Mouse (Mus musculus) right cerebral cortex, postnatal 4 days (tissue): Measurements from ENCODE around the gene Dhh.

ENCODE experiments used
- DNase-seq: peaks from one replicate; pipeline ENCODE4 v3.0.0-alpha.2; 2022

The Dhh gene

DNA sequence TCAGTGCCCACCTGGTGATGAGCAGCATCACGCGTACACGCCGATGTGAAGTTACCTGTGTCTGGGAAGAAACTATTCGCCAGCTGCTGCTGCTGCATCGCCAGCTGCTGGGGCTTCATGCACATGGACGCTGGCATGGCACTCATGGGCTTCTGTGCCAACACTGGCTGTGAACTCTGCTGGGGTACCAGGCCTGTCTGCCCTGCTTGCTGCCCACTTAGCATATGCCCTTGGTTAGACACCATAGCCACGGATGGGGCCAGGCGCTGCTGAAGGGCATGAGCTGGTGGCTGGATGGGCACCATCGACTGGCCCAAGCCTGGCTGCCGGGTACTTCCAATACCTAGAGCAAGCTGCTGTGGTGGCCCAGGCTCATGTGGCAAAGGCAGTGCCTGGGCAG lies 49.2 kb downstream of the Dhh start:
- DNase-seq: no peak

DNA sequence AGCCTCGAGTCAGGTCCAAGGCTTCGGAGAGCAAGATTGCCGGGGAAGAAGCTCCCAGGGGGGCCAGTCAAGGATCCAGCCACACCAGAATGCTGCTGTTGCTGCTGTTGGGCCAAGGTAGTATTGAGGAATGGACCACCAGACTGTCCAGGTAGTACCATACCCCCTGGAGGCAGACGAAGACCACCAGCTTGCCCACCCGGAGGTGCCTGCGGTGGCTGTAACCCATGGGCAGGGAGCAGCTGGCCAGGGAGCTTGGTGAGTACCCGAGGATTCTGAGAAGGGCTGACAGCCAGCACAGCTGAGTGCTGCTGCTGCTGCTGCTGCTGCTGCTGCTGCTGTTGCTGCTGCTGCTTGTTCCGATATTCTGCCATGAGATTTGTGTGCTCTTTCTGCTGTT lies 52.2 kb downstream of the Dhh start:
- DNase-seq: no peak

DNA sequence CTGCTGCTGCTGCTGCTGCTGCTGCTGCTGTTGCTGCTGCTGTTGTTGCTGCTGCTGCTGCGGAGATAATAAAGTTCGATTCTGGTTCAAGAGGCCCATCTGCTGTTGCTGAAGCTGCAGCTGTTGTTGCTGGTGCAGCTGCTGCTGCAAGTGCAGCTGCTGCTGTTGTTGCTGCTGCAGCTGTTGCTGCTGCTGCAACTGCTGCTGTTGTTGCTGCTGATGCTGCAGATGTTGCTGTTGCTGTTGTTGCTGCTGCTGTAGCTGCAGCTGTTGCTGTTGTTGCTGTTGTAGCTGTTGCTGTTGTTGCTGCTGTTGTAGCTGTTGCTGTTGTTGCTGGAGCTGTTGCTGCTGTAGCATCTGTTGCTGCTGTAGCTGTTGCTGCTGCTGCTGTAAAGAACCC lies 53.2 kb downstream of the Dhh start:
- DNase-seq: no peak

DNA sequence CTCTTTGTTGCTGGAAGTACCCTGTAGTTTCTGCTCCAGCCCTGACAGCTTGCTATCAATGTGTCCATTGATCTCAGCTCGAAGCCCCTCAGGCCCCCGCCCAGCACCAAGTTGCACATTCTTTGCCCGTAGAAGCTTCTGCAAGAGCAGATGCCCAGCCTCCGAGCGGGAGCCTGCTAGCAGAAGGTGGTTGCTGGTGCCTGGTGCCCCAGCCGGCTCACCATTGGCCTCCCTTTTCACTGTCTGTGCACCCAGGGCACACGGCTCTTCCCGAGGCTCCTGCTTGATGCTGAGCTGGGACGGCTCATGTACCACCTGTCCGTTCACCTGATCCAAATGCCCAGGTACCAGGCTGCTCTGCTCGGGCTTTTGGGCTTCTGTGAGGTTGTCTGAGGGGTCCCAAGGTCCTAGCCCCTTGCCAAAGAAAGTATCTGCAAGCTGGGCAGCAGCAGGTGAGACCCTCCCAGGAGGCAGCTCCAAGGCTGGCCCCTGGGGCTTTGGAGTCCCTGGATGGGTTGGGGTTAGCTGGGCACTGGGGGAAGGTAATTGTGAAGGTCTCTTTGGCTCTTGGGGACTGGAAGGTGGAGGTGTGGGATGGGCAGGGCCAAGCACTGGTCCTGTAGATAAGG lies 54.6 kb downstream of the Dhh start:
- DNase-seq: no peak
